ENCODE assay signal across 8 mouse cellular contexts in genomic region chr19:29371284-29372081, GRCm38 (mm10). TPM values are rescaled to one million over a fixed set of nuclear protein-coding genes. Genes with fewer than 3 reads are reported as not detected.
DNase-seq lines count a peak whose midpoint lies in the region; ATAC-seq and TF ChIP-seq lines count a peak whose summit lies in the region.
"Had no signal": no experiment of that assay in that cellular context is flagged by ENCODE, and none has a peak within 500 bp of the region (broad histone marks: within the 10 kb centered on the region; RNA-seq: fewer than 3 reads in every experiment).

No protein-coding gene starts in this region.

- H3K9me3 ChIP-seq in heart, postnatal 0 days (replicated peaks; ENCODE audit: control insufficient read depth, low read length), result no peaks in the 10 kb centered on the region
- no peaks in the 10 kb centered on the region for H3K9me3 ChIP-seq in liver, embryonic 16.5 days (replicated peaks; ENCODE audit: control insufficient read depth, low read length)
- H3K9me3 ChIP-seq: hindbrain, embryonic 10.5 days had no signal

- peak overlapping the region; percentile 14; the same call in 1 of the 2 replicates for H3K4me3 ChIP-seq in heart, postnatal 0 days (ENCODE audit: low read depth, low read length)
- H3K4me3 ChIP-seq in liver, embryonic 16.5 days (ENCODE audit: low read depth, low read length), result peak overlapping the region; percentile 30
- H3K4me3 ChIP-seq: hindbrain, embryonic 10.5 days had no signal

- TF ChIP-seq CTCF in heart, postnatal 0 days (IDR thresholded peaks at IDR 0.05; ENCODE audit: low read depth), result no peak

- no peak overlapping the region for H3K9ac ChIP-seq in heart, postnatal 0 days (replicated peaks; ENCODE audit: low read depth, low read length)
- H3K9ac ChIP-seq in liver, embryonic 16.5 days (ENCODE audit: low read depth, low read length), result peak overlapping the region; percentile 6; the same call in 1 of the 2 replicates

- H3K27me3 ChIP-seq in heart, postnatal 0 days (ENCODE audit: control insufficient read depth, insufficient read depth, low read length), result no peaks in the 10 kb centered on the region
- no peaks in the 10 kb centered on the region for H3K27me3 ChIP-seq in liver, embryonic 16.5 days (ENCODE audit: control insufficient read depth, insufficient read depth, low read depth, low read length)

- ATAC-seq in heart, postnatal 0 days (ENCODE audit: insufficient read depth, low read depth), result no peak
- no peak for ATAC-seq in liver, embryonic 16.5 days (ENCODE audit: low read depth)

- DNase-seq in heart, postnatal 0 days (ENCODE audit: low spot score), result no peak
- DNase-seq in heart, postnatal 10 days, result no peak
- peak; percentile 71 for DNase-seq in CD4-positive helper T cell, adult 2 months (ENCODE audit: low read depth, low spot score)
- DNase-seq in T-cell, adult 2 months (ENCODE audit: low spot score), result peak; percentile 14
- no peak for DNase-seq in cerebellum, postnatal 36 days
- DNase-seq in retina, embryonic 14.5 days (ENCODE audit: low spot score), result no peak

- H3K27ac ChIP-seq in heart, postnatal 0 days (ENCODE audit: low read depth), result no peak overlapping the region
- H3K27ac ChIP-seq in liver, embryonic 16.5 days (ENCODE audit: low read length), result peak overlapping the region; percentile 12; the same call in 1 of the 2 replicates
- H3K27ac ChIP-seq: hindbrain, embryonic 10.5 days had no signal

- no peaks in the 10 kb centered on the region for H3K36me3 ChIP-seq in heart, postnatal 0 days (replicated peaks; ENCODE audit: control insufficient read depth, insufficient read depth, low read length)
- H3K36me3 ChIP-seq in liver, embryonic 16.5 days (ENCODE audit: control insufficient read depth, insufficient read depth), result no peaks in the 10 kb centered on the region
- H3K36me3 ChIP-seq: hindbrain, embryonic 10.5 days had no signal

- no peak for TF ChIP-seq EP300 in heart, postnatal 0 days (IDR thresholded peaks at IDR 0.05; ENCODE audit: low read depth)

- peak overlapping the region; percentile 27 for H3K4me2 ChIP-seq in heart, postnatal 0 days (ENCODE audit: low read depth, low read length)
- H3K4me2 ChIP-seq in liver, embryonic 16.5 days (ENCODE audit: low read depth, low read length), result peak overlapping the region; percentile 47

- WGBS in heart, postnatal 0 days, result 78% methylated on average over 18 of the region's 18 CpGs
- WGBS in liver, embryonic 16.5 days (ENCODE audit: insufficient replicate concordance), result 65% methylated on average over 18 of the region's 18 CpGs

- intact Hi-C loops in heart, postnatal 10 days (cut with DNase I), result no loop called here

- no peaks in the 10 kb centered on the region; the same call in 1 of the 2 replicates for H3K4me1 ChIP-seq in heart, postnatal 0 days (ENCODE audit: control insufficient read depth, insufficient read depth)
- H3K4me1 ChIP-seq in liver, embryonic 16.5 days (ENCODE audit: control insufficient read depth, low read depth, low read length), result peaks cover 15% of the 10 kb centered on the region

RNA-seq across cellular contexts. Expression of gene Cd274, which starts 4.2 kb away (rescaled TPM):
- total RNA-seq in heart, postnatal 0 days (2014; rRNA removed; ENCODE audit: low replicate concordance), result 0.04 and 1.8 TPM in 2 replicates
- 0.23 and 0.44 TPM in 2 replicates for polyA plus RNA-seq in heart, postnatal 0 days (2015; fragmentation: Nextera tagmentation; extraction: Ambion mirVana)
- 1 to 10 TPM; 1.7 to 2.0 TPM for total RNA-seq in heart, postnatal 10 days (2021)
- polyA plus RNA-seq in liver, embryonic 16.5 days (2015; fragmentation: Nextera tagmentation; extraction: Ambion mirVana), result 0.96 and 1.0 TPM in 2 replicates

RNA-seq across cellular contexts. Expression of gene Plgrkt, which starts 4.3 kb away (rescaled TPM):
- 9.8 and 55.6 TPM in 2 replicates for total RNA-seq in heart, postnatal 0 days (2014; rRNA removed; ENCODE audit: low replicate concordance)
- 53.5 and 60.3 TPM in 2 replicates for polyA plus RNA-seq in heart, postnatal 0 days (2015; fragmentation: Nextera tagmentation; extraction: Ambion mirVana)
- total RNA-seq in heart, postnatal 10 days (2021), result 10 to 100 TPM; 27.9 to 38.6 TPM
- polyA plus RNA-seq in liver, embryonic 16.5 days (2015; fragmentation: Nextera tagmentation; extraction: Ambion mirVana), result 33.9 and 34.2 TPM in 2 replicates

RNA-seq across cellular contexts. Expression of gene Rln1, which starts 37.0 kb away (rescaled TPM):
- 1.1 TPM in 1 of 2 replicates, not detected in the other for total RNA-seq in heart, postnatal 0 days (2014; rRNA removed; ENCODE audit: low replicate concordance)
- polyA plus RNA-seq in heart, postnatal 0 days (2015; fragmentation: Nextera tagmentation; extraction: Ambion mirVana), result 0.31 TPM in 1 of 2 replicates, not detected in the other
- not detected for total RNA-seq in heart, postnatal 10 days (2021)
- not detected in 2 replicates for polyA plus RNA-seq in liver, embryonic 16.5 days (2015; fragmentation: Nextera tagmentation; extraction: Ambion mirVana)

RNA-seq across cellular contexts. Expression of gene Pdcd1lg2, which starts 39.2 kb away (rescaled TPM):
- total RNA-seq in heart, postnatal 0 days (2014; rRNA removed; ENCODE audit: low replicate concordance), result not detected in 2 replicates
- polyA plus RNA-seq in heart, postnatal 0 days (2015; fragmentation: Nextera tagmentation; extraction: Ambion mirVana), result 0.18 TPM in 1 of 2 replicates, not detected in the other
- not detected for total RNA-seq in heart, postnatal 10 days (2021)
- 0.05 and 0.08 TPM in 2 replicates for polyA plus RNA-seq in liver, embryonic 16.5 days (2015; fragmentation: Nextera tagmentation; extraction: Ambion mirVana)
- polyA plus RNA-seq: hindbrain, embryonic 10.5 days had no signal

RNA-seq across cellular contexts. Expression of gene Insl6, which starts 46.3 kb away (rescaled TPM):
- total RNA-seq in heart, postnatal 0 days (2014; rRNA removed; ENCODE audit: low replicate concordance), result 3.0 and 5.6 TPM in 2 replicates
- polyA plus RNA-seq in heart, postnatal 0 days (2015; fragmentation: Nextera tagmentation; extraction: Ambion mirVana), result 3.0 and 3.3 TPM in 2 replicates
- total RNA-seq in heart, postnatal 10 days (2021), result under 1 TPM in 1 of 2 experiments, not detected in 1; 0.38 TPM
- polyA plus RNA-seq in liver, embryonic 16.5 days (2015; fragmentation: Nextera tagmentation; extraction: Ambion mirVana), result 0.91 and 1.1 TPM in 2 replicates

Comparison
In these comparisons a context has a peak if more than half of its experiments do, and no peak if none do; other contexts are left out.
1. DNase-seq: peak in CD4-positive helper T cell, adult 2 months (single experiment) and T-cell, adult 2 months (single experiment); none in heart, postnatal 0 days (single experiment), heart, postnatal 10 days (0 of 2), cerebellum, postnatal 36 days (0 of 2) and retina, embryonic 14.5 days (single experiment).